Mouse (Mus musculus) cerebellum, adult 9-10 months (tissue): ENCODE data around the gene Galnt9.

ENCODE experiments used
- DNase-seq: peaks from one replicate; pipeline ENCODE4 v3.0.0; 2022

The Galnt9 gene

GRCm38 (mm10) chr5:110589833-110590232 lies 45.7 kb downstream of the Galnt9 start:
- no peak for DNase-seq

- no peak for DNase-seq
These were observed 50.3 kb downstream of the Galnt9 start for GRCm38 (mm10) chr5:110594465-110594864.

GRCm38 (mm10) chr5:110595341-110595740 lies 51.2 kb downstream of the Galnt9 start:
- DNase-seq: no peak

DNA sequence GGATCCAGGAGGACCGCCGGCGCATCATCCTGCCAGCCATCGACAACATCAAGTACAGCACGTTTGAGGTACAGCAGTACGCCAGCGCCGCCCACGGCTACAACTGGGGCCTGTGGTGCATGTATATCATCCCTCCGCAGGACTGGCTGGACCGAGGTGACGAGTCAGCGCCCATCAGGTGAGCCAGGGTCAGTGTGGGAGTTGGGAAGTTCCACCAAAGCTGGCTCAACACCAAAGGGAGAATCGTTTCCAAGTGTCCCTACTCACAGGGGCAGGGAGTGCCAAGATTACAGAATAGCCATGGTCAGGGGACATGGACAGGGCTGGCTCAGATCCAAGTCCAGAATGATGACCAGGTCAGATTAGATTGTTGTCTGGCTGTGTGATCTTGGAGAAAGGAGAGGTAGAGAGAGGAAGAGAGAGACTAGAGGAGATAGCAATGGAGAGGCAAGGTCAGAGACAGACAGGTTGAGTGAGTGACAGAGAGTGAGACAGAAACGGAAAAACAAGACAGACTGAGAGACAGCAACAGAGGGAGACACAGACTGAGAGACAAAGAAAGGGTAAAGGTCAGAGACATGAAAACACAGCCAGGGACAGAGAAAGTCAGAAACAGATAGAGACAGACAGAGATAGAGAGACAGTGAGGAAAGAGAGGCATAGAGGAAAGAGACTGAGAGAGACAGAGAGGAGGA lies 52.1 kb downstream of the Galnt9 start:
- peak; percentile 54 for DNase-seq

- no peak for DNase-seq
These were observed 53.3 kb downstream of the Galnt9 start for GRCm38 (mm10) chr5:110597502-110597901.

- DNase-seq: no peak
These were observed 54.3 kb downstream of the Galnt9 start for GRCm38 (mm10) chr5:110598298-110599095.

DNA sequence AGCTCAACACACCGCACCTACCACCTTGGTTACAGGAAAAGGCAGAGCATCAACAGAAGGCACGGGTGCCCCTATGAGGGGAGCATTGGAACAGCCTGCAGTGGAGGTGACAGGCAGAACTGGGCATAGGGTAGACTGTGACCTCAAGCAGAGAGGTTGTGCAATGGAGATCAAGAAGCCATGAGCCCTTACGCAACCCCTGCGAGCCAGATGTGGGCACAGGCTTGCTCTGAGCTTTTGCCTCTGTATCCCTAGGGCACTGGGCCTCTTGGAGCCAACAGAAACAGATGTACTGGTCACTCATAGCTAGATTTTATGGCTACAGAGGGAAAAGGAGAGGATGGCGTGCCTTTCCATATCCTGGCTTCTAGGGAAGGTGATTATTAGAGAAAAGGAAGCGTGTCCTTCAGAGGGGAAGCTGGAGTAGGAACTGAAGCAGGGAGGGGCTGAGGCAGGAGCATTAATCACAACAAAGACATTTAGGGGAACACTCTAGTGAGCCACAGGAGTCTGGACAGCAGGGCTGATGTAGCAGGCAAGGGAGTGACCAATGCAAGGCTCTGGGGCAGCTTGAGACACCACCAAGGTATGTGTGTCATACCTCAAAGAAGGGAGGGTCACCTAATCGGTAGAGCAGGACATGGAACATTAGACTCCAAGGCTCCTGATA lies 59.0 kb downstream of the Galnt9 start:
- no peak for DNase-seq

DNA sequence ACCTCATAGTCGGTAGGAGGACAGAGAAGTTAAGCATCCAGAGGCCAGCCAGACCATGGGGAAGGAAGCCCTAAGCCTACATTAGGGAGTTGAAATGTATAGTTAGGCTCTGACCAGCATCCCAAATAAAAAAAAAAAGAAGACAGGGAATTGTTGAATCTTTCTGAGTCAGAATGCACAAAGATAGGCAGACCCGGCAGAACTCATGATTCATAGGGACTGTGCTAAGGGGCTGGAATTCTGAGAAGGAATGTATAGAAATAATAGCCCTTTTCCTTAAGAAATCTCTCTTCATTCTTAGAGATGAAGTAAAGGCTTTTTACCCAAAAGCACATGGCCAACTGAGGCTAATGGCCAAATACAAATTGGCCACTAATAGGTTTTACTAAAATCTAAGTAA lies 60.2 kb downstream of the Galnt9 start:
- no peak for DNase-seq

- DNase-seq: no peak
These were observed 61.5 kb downstream of the Galnt9 start for GRCm38 (mm10) chr5:110605531-110606221.

DNA sequence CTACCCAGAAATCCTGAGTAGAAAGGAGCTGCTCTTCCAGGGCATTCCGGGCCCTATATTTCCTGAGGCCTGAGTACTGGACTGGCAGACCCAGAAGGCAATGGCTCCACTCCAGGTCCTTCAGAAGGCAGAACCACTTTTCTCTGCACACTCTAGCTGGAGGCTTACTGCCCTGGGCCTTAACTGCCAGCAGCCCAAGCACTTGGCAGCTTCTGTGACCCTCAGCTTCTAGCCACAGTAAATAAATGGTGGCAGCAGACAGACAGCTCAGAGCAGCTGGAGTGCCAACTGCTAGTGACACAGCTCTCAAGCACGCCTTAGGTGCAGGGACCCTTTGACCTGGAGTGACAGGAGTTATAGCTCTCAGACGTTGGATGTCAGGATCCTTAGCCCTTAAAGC lies 63.6 kb downstream of the Galnt9 start:
- no peak for DNase-seq

DNA sequence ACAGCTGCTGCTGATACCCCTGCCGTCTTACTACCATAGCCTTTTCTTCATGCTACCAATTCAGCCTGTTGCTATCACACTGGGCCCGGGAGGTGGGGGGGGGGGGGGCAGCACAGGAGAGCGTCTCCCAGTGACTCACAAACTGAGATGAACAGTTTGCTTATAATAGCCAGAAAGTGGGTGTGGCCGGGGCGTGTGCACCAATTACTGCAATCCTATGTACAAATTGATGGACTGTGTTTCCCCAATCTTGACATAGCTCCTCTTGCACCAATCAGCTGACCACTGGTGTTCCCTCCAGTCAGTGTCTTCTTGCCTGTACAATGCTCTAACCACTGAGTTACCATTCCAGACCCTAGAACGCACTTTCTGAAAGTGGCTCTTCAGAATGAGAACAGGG lies 64.2 kb downstream of the Galnt9 start:
- no peak for DNase-seq

DNA sequence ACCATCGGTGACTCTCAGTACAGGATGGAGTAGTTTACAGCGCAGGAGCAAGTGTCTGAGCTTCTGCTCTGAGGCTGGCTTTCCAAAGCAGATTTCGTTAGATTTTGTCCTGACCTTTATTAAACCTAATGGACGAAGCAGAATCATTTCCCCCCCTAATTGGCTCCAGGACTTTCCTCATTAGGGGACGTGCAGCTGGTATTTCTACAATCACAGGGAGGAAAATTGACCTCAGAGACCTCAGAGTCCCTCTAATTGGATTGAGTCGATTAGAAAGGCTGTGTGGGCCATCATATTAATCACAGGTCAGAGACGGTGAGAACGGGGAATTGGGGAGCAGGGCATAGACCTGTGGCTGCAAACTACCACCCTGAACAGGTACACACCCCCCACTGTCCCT lies 64.8 kb downstream of the Galnt9 start:
- no peak for DNase-seq

DNA sequence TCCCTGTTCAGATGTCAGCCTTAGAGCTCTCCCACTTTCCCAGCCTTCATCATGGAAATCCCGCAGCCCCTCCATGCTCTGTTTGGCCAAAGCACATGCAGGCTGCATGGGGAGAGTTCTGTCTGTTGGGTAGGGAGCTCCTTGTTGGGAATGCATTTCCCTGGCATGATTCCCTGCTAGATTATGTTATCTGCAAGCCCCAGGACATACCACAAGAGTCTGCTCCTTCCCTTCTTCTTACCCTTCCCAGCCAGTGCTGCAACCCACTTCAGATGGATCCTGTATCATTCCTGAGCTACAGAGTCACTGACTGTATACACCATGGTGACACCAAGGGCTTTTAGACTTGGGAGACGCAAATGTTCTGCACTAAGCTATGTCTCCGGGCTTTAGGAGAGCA lies 65.3 kb downstream of the Galnt9 start:
- no peak for DNase-seq

GRCm38 (mm10) chr5:110609868-110610267 lies 65.7 kb downstream of the Galnt9 start:
- no peak for DNase-seq

GRCm38 (mm10) chr5:110610484-110610883 lies 66.3 kb downstream of the Galnt9 start:
- no peak for DNase-seq

DNA sequence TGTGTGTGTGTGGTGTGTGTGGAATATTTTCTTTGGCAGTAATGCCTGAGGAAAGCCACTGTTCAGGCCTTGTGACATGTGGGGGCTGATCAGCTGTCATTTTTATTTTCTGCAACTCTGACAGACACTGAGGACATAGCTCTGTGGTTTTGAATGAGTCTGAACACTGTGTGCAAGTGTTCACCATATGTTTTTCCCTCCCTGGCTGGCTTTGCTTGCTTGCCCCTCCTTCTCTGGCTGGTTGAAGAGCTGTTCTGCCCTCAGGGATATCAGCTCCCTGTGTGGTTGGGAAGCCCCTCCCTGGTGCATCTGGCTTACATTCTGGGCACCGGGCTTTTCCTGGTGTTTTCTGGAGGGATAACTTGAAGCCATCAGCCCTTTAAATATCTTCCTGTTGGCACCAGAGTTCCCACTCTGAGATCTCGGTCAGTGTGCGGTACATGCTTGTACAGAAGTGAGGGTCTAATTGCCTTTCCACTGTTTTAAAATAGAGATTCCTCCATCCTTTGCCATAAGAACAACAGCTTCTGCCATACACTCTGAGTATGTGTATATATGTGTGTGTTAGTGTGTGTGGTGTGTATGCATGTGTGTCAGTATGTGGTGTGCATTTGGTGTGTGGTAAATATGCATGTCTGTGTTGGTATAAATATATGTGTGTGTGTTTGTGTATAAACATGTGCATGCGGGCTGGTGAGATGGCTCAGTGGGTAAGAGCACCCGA lies 67.4 kb downstream of the Galnt9 start:
- DNase-seq: peak; percentile 52

GRCm38 (mm10) chr5:110619226-110619625 lies 75.1 kb downstream of the Galnt9 start:
- no peak for DNase-seq

DNA sequence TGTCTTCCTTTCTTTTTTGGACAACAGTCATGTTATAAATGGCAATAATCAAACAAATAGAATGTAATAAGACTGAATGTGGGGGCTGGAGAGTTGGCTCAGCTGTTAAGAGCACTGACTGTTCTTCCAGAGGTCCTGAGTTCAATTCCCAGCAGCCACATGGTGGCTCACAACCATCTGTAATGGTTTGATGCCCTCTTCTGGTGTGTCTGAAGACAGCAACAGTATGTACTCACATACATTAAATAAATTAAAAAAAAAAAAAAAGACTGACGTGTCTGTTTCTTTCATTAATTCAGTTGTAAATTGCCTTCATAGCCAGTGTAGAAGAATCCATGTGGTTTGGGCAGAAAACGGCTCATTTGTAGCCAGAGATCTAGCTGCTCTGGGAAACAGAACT lies 80.2 kb downstream of the Galnt9 start:
- DNase-seq: no peak

- DNase-seq: no peak
These were observed 83.2 kb downstream of the Galnt9 start for GRCm38 (mm10) chr5:110627351-110627750.

GRCm38 (mm10) chr5:110628156-110628555 lies 84.0 kb downstream of the Galnt9 start:
- DNase-seq: no peak

GRCm38 (mm10) chr5:110629525-110630120 lies 85.5 kb downstream of the Galnt9 start:
- no peak for DNase-seq
